Mouse (Mus musculus) urinary bladder, postnatal 36 days (tissue): ENCODE data around the gene Abca7.
"Not testable (repeated sequence)": the region's sequence is repeated elsewhere in the genome, so short reads cannot be mapped to it uniquely, and the experiment has no call there.

Source experiments
- DNase-seq, 2 experiments: peaks; one replicate each; pipeline ENCODE4 v3.0.0; 2022; ENCODE audit warnings: low spot score in 2 of 2, mixed read lengths in 1 of 2

Abca7 gene

GRCm38 (mm10) chr10:80020603-80021319 is 24.5 kb downstream of the Abca7 start:
- DNase-seq = no peak

- DNase-seq = no peak
Observed at GRCm38 (mm10) chr10:80021320-80021641, 25.0 kb downstream of the Abca7 start.

DNA sequence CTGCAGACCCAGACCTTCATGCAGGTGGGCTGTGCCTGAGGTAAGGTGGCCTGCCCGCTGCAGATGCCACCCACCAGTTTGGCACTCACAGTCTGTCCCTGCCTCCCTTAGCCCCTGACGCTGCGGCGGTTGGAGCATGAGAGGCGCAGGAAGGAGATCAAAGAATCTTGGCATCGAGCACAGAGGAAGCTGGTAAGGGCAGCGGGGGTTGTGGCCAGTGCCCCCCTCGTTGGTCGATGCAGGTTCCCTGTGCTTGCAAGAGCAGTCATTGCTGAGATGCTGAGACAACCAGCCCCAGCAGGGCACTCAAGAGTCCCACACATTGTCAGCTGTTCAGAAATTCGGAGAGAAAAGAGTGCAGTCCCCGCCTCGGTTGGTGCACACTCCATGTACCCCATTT is 25.9 kb downstream of the Abca7 start:
- DNase-seq = no peak

- DNase-seq = no peak
Observed at GRCm38 (mm10) chr10:80022806-80023205, 26.5 kb downstream of the Abca7 start.

- DNase-seq = no peak
Observed at GRCm38 (mm10) chr10:80023758-80024157, 27.5 kb downstream of the Abca7 start.

DNA sequence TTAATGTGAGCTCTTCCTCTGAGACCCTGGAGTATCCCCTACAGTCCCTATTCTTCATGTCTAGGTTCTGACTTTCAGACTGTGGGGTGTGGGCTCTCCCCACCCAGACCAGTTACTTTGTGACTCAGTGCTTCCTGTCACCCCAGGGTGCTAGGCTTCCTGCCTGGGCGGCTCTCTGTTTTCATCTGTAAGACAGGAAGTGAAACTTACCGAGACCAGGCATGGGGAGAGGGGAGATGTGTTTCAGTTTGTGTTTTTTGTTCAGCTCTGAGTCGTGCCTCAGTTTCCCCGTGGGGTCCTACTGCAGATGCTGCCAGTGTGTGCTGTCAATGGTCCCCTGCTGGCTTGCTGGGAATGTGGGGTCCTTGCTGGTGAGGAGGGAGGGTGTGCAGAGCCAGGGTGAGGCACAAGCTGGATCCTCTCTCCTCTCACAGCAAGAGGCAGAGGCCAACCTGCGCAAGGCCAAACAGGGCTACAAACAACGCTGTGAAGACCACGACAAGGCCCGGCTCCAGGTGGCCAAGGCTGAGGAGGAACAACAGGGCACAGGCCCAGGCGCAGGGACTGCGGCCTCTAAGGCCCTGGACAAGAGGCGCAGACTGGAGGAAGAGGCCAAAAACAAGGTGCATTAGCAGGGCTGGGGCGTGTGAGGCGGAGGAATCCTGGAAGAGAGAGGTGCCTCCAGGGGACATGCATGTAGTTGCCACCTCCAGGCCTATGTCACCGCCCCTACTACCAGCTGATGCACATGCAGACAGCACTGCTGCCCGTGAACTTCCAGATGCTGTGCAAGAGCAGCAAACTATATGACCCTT is 28.1 kb downstream of the Abca7 start:
- DNase-seq = no peak

GRCm38 (mm10) chr10:80025044-80025347 is 28.7 kb downstream of the Abca7 start:
- DNase-seq = no peak

- DNase-seq = no peak
Observed at GRCm38 (mm10) chr10:80025463-80025862, 29.2 kb downstream of the Abca7 start.

GRCm38 (mm10) chr10:80025889-80026288 is 29.6 kb downstream of the Abca7 start:
- DNase-seq = no peak

DNA sequence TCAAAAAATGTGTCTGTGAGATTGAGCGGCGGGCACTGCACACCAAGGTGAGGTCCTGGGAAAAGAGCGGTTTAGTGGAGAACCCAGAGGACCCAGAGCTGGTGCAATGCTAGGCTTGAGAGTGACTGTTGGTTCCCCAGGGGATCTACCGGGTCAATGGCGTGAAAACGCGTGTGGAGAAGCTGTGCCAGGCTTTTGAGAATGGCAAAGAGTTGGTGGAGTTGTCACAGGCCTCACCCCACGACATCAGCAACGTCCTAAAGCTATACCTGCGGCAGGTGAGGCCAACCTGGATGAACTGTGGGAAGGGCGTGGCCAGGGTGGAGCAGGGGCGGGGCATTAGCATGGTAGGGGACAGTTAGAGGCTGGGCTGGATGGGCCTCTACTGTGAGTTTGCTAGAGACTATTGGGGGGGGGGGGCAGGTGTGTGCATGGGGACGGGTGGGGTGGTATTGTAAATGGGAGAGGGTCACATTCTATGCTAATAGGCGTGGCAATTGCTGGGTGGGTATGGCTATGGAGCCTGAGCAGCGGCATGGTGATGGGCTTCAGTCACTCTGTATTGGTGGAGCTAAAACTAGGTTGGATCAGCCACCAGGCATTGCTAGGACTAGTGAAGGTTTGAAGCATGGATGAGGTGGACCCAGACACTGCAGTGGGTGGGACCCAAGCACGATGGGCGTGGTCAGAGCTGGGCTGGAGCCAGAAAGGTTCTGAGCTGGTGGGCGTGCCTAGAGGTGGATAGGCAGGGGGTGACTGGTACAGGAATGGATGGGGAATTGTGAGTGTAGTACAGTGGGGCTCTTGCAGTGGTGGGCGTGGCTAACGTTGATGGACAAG is 31.6 kb downstream of the Abca7 start:
- no peak for DNase-seq

- DNase-seq = no peak
Observed at GRCm38 (mm10) chr10:80028521-80028846, 32.2 kb downstream of the Abca7 start.

- DNase-seq = no peak
Observed at GRCm38 (mm10) chr10:80030191-80030590, 33.9 kb downstream of the Abca7 start.

- DNase-seq = no peak
Observed at GRCm38 (mm10) chr10:80030736-80031135, 34.4 kb downstream of the Abca7 start.

DNA sequence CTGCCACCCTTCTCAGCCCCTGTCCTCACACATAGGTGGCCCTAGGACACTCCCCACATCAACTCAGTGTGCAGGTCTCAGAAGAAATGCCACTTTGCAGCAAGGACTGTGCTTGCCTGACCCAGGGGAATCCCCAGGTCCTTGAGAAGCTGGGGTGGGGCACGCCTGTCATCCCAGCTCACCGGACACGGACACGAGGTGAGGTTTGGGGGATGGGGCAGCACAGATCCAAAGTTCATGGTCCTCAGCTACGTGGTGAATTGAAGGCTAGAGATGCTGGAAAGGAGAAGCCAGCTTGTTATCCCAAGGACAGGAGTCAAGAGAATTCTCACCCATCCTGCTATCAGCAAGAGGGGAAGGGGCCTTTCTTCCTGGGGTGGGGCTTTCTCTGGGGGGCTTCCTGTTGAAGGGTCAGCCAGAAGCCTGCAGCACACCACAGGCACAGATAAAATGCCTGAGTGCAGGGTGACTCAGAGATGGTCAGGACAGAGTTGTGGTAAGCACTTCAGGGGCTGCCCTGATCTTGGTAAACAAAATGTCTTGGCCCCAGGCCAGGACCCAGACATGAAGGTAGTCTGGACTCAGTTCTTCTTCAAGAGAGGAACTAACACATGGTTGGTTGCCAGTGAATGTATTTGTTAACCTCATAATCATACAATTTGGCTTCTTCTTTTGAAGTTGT is 36.6 kb downstream of the Abca7 start:
- peak; percentile 75 to 77 for DNase-seq

- DNase-seq = no peak
Observed at GRCm38 (mm10) chr10:80033511-80034391, 37.5 kb downstream of the Abca7 start.

GRCm38 (mm10) chr10:80035148-80035547 is 38.9 kb downstream of the Abca7 start:
- DNase-seq = no peak

GRCm38 (mm10) chr10:80035686-80036085 is 39.4 kb downstream of the Abca7 start:
- no peak for DNase-seq

GRCm38 (mm10) chr10:80036832-80037231 is 40.5 kb downstream of the Abca7 start:
- no peak for DNase-seq

DNA sequence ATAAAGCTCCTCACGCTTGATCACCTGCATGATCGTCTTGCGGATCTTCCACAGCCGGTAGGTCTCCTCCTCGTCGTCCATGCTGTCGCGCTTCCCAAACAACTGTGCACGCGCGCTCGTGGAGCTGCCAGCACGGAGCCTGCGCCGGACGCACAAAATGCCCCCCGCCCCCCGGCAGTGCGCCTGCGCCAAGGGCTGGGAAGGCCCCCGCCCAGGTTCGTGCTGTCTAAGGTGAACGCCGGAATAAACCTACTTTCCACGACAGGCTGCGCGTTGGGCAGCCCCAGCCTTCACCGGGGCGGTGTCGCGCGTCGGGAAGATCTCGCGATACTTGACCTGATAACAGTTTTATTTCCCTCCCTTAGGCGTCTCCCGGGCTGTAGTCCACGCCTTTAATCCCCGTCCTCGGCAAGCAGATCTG is 43.3 kb downstream of the Abca7 start, which contains the start of gene Polr2e:
Polr2e (minus strand) TSS at position 237 of the 421 bp plus-strand sequence.
- peak; percentile 97 for DNase-seq

- DNase-seq = not testable (repeated sequence)
Observed at GRCm38 (mm10) chr10:80041409-80042060, 45.2 kb downstream of the Abca7 start.
